Mouse (Mus musculus) MEL (cell line): Measurements from ENCODE around the gene Fkbp6.

Source experiments
- CHD1 ChIP-seq: IDR thresholded peaks from 2 replicates; pipeline ENCODE4 v1.6.1; 2012; ENCODE audit warnings: low read depth, mild to moderate bottlenecking, inconsistent platforms, low read length, improper control_type of control experiment
- CTCF ChIP-seq, 3 experiments: IDR thresholded peaks in 2 of 3; conservative IDR thresholded peaks in 1 of 3; 2 replicates each; pipeline ENCODE4 v1.5.1; 2011 to 2012; ENCODE audit warnings: low read length in 3 of 3, low read depth in 2 of 3, mild to moderate bottlenecking in 2 of 3, improper control_type of control experiment in 1 of 3, inconsistent platforms in 1 of 3, mixed read lengths in 1 of 3, moderate library complexity in 1 of 3; ENCODE audit not compliant: control insufficient read depth in 1 of 3, insufficient read depth in 1 of 3, poor library complexity in 1 of 3, severe bottlenecking in 1 of 3
- EP300 ChIP-seq, 2 experiments: IDR thresholded peaks; 2 replicates each; pipeline ENCODE4 v1.6.1; 2011; ENCODE audit warnings: improper control_type of control experiment in 2 of 2, low read length in 2 of 2, low read depth in 1 of 2, mild to moderate bottlenecking in 1 of 2
- JUND ChIP-seq: IDR thresholded peaks from 2 replicates; pipeline ENCODE4 v1.6.1; 2011; ENCODE audit warnings: low read depth, mild to moderate bottlenecking, improper control_type of control experiment, low read length
- POLR2A ChIP-seq, 2 experiments: IDR thresholded peaks; 2 replicates each; pipeline ENCODE4 v1.6.1; 2011 to 2012; ENCODE audit warnings: low read length in 2 of 2, mild to moderate bottlenecking in 2 of 2, control low read depth in 1 of 2, improper control_type of control experiment in 1 of 2, low read depth in 1 of 2, moderate library complexity in 1 of 2; ENCODE audit not compliant: control insufficient read depth in 1 of 2, insufficient read depth in 1 of 2, poor library complexity in 1 of 2
- ZMIZ1 ChIP-seq: IDR thresholded peaks from 2 replicates; pipeline ENCODE4 v1.6.1; 2012; ENCODE audit warnings: low read depth, mild to moderate bottlenecking, inconsistent platforms, low read length, improper control_type of control experiment, moderate library complexity

DNA sequence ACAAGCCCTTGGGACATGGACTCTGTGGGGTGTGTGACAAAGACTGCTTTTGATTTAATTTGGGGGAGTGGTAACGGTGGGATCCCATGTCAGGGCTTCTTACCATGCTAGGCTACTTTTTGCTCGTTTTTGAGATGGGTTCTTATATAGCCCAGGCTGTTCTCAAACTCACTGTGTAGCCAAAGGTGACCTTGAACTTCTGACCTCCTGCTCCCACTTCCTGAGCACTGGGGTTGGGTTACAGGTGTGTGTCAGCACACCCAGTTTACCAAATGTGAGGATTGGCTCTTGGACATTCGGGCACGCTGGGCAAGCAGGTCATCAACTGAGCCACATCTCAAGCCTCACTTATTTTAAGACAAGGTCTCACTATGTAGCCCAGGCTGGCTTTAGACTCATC, 79.5 kb downstream of the Fkbp6 start:
- no peak for TF ChIP-seq POLR2A (IDR thresholded peaks at IDR 0.05; ENCODE audit: control insufficient read depth in 1 of 2, insufficient read depth in 1 of 2, low read depth in 1 of 2, low read length in 2 of 2, poor library complexity in 1 of 2)
- TF ChIP-seq CTCF (IDR thresholded peaks at IDR 0.05 in 2 of 3, conservative IDR thresholded peaks at IDR 0.05 in 1 of 3; ENCODE audit: control insufficient read depth in 1 of 3, insufficient read depth in 1 of 3, low read depth in 2 of 3, low read length in 3 of 3, poor library complexity in 1 of 3, severe bottlenecking in 1 of 3), result no peak
- no peak for TF ChIP-seq JUND
- TF ChIP-seq ZMIZ1, result no peak
- no peak for TF ChIP-seq CHD1
- TF ChIP-seq EP300 (IDR thresholded peaks at IDR 0.05; ENCODE audit: low read depth in 1 of 2, low read length in 2 of 2), result no peak
